Mouse (Mus musculus): Measurements from ENCODE around the gene Nat8. TPM values are rescaled to one million over a fixed set of nuclear protein-coding genes. Genes with fewer than 3 reads are reported as not detected.
"Not testable (repeated sequence)": the region's sequence is repeated elsewhere in the genome, so short reads cannot be mapped to it uniquely, and the experiment has no call there.

The Nat8 gene
- total RNA-seq, 2 experiments from 2014 or later: 4.4 to 4.6 TPM

GRCm38 (mm10) chr6:85836827-85837226 lies 4.9 kb upstream of the Nat8 start:
- DNase-seq (ENCODE audit: low spot score in 2 of 2): peak; percentile 40 to 73

- DNase-seq (ENCODE audit: low spot score in 2 of 2): not testable (repeated sequence)
These were observed 4.2 kb upstream of the Nat8 start for GRCm38 (mm10) chr6:85836098-85836497.

- DNase-seq (ENCODE audit: low spot score in 2 of 2): not testable (repeated sequence)
These were observed 3.2 kb upstream of the Nat8 start for GRCm38 (mm10) chr6:85835104-85835503.

DNA sequence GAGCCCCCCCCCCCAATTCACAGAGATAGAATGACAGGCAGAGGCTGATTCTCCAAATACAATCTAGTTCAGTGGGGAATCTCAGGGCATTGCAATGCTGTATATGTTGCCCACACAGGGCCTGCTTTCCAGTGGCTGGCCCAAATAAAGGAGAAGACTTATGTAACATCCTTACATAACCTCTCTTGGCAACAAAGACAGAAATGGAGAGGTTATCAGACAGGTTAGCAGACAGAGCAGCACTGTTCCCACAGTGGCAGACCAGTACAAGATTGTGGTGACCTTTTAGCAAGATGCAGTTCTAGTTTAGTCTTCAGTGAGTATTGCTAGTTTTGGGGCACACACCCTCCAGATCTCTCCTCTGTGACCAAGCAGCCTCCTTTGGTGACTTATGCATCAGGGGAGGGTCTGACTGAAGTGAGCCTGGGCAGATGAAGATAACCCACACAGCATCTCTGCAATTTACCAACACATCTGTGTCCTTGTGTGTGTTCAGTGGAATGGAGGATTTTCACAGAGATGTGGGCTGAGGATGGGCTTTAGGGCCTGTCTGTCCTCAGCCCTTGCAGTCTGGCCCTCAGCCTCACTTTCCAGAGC lies 2.7 kb upstream of the Nat8 start:
- peak in 1 of 2 experiments; percentile 7 for DNase-seq (ENCODE audit: low spot score in 2 of 2)

DNA sequence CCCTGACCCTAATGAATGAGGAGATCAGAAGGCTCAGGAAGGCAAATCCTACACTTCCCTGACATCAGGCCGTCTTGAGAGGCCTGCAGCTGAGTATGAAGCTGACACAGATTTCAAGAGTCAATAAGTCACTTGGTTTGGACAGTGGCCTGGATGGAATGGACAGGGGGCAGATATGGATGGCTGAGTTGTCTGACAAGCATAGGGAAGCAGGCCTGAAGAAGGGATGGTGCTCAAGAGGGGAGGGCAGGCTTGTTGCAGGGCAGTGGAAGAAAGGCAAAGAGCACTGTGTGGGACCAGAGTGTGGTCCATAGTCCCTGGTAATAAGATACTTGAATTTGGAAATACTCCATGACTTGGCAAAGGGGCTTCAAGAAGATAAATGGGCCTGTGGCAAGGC lies 2.4 kb downstream of the Nat8 start:
- DNase-seq (ENCODE audit: low spot score in 2 of 2): no peak

- DNase-seq (ENCODE audit: low spot score in 2 of 2): no peak
These were observed 6.0 kb downstream of the Nat8 start for GRCm38 (mm10) chr6:85825886-85826285.

DNA sequence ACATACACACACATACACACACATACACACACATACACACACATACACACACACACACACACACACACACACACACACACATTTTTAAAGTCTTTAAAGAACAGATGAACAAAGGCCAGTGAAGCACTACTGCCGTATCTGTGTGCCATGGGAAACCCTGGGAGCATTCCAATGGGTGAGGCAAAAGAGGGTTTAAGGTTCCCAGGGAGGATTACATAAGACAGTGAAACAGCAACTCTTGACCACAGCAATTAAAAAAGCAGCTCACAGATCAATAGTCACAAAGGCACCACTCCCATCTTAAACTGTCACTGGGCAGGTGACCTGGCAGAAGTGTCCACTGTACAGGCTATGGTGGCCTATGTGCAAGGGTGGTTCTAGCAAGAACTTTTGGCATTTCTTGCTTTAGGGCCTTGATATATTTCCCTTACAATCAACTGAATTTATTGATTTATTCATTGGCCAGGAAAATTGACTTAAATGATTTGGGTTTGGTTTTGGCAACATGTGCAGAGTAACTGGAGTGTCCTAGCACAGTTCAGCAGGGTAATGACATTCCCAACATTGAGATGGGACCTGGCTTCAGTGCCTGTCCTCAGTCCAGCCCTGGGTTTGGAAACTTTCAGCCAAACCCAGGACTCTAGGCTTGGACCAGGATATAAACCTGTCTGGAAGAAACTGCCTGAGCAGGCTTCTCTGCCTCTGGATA lies 8.3 kb downstream of the Nat8 start:
- DNase-seq (ENCODE audit: low spot score in 2 of 2): no peak

DNA sequence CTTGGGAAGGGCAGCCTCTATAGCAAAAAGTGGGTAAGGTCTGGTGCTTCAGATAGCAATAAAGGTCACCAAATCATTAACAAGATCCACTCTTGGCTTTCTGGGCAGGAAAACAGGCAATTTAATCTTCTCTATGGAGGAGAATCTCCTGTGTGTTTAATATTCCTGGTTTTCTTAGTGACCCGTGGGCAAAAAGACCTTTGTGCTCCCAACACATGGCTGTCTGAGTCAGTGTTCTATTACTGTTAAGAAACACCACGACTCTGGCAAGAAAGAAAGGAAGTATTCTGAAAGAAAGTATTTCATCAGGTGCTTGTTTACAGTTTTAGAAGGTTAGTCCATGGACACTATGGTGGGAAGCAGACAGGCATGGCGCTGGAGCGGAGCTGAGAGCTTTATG lies 9.6 kb downstream of the Nat8 start:
- no peak for DNase-seq (ENCODE audit: low spot score in 2 of 2)

DNA sequence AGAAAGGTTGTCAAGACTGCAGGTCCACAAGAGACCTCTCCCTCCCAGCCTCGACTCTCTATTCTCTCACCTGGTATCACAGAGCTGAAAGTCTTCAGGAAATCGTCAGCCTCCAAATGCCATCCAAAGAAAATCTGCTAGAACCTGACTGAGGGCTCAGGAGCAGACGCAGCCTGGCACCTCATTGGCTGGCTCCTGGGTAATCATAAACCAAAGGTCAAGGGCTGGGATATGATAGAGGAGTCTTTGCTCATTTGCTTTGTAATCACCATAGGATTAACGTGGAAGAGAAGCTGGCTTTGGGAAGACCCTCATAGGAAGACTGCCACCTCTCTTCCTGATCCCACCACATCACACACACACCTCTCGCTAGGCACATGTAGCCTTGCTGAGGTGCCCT lies 11.0 kb downstream of the Nat8 start, which contains the start of the genes Nat8f6 and Nat8f5:
Gene Nat8f6 (minus strand): TSS at position 118 of the 400 bp plus-strand sequence.
Gene Nat8f5 (minus strand): TSS at position 136 of the 400 bp plus-strand sequence.
- DNase-seq (ENCODE audit: low spot score in 2 of 2): no peak

DNA sequence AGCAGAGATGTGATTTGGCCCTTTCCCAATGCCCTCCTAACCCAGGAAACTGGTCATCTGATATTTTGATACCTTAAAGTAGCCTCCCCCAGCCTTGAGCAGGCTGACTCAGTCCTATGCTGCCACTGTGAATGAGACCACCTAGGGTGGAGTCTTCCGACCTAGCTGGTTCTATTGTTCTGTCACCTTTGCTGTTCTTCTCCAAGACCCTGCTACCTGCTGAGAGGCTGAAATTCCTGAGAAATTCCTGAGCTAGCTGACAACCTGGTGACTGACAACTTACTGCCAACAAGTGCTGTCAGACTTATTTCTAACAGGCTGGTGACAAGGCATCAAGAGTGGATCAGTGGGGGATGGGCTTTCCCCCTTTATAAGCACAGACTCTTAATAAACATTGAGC lies 13.5 kb downstream of the Nat8 start:
- DNase-seq (ENCODE audit: low spot score in 2 of 2): no peak

DNA sequence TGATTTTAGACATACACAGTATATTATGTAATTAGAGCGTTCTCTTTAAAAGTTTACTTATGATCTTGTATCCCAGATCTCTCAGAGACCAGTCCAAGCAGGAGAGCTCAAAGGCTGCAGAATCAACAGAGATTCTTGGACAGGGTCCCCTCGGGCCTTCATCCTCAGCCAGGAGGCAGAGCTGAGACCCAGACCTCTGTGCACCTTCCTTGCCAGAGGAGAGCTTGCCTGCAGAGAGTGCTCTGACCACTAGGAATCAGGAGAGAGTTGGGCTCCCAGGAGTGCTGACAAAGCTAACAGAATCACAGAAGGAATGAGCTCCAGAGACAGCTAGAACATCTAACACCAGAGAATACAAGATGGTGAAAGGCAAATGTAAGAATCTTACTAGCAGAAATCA lies 18.5 kb downstream of the Nat8 start:
- DNase-seq (ENCODE audit: low spot score in 2 of 2): no peak

GRCm38 (mm10) chr6:85810942-85811537 lies 20.8 kb downstream of the Nat8 start:
- DNase-seq (ENCODE audit: low spot score in 2 of 2): not testable (repeated sequence)

- DNase-seq (ENCODE audit: low spot score in 2 of 2): not testable (repeated sequence)
These were observed 21.4 kb downstream of the Nat8 start for GRCm38 (mm10) chr6:85810514-85810913.

DNA sequence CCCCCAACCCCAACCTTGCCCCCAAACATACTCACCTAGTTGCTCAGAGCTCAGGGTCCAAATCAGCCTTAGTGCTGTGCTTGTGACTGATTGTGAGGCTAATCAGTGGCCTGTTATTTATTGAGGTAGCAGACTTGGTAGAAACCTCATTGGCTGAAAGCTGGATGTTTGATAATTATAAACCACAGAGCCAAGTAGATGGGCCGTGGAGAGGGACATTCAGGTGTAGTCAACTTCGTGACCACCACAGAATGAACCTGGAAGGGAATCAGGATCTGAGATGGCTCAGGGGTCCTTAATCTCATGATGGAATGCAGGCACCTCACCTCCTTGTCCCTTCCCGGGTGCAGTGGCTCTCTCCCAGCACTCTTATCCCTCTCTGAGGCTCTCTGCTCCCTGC lies 22.1 kb downstream of the Nat8 start:
- not testable (repeated sequence) for DNase-seq (ENCODE audit: low spot score in 2 of 2)

- DNase-seq (ENCODE audit: low spot score in 2 of 2): not testable (repeated sequence)
These were observed 28.7 kb downstream of the Nat8 start for GRCm38 (mm10) chr6:85803180-85803579.

Small RNA genes within 50 kb of the gene (microRNA-seq; reads per million reads assigned to microRNA genes)
- gene Mir6375: 0 reads per million in 2 experiments

Other genes with a start within 250 kb of the Nat8 start
- 1 to 10 TPM; 6.7 to 7.0 TPM for gene Alms1, start 244.6 kb downstream of the Nat8 start, total RNA-seq (2021)
- gene Nat8f7, start 118.9 kb downstream of the Nat8 start, total RNA-seq (2021): 1 to 10 TPM; 3.4 to 4.0 TPM
- gene Nat8f3, start 66.3 kb downstream of the Nat8 start, total RNA-seq (2021): 1 to 10 TPM; 2.1 to 3.4 TPM
- 1 to 10 TPM; 1.1 to 1.3 TPM for gene Nat8f6, start 11.1 kb downstream of the Nat8 start, total RNA-seq (2021)
- 1 to 10 TPM; 6.7 to 7.3 TPM for gene Nat8f5, start 11.1 kb downstream of the Nat8 start, total RNA-seq (2021)
- gene Nat8f2, start 37.1 kb upstream of the Nat8 start, total RNA-seq (2021): 1 to 10 TPM; 2.4 to 4.2 TPM
- 1 to 10 TPM; 7.6 to 8.5 TPM for gene Nat8f4, start 72.8 kb upstream of the Nat8 start, total RNA-seq (2021)
- 10 to 100 TPM; 81.6 to 98.0 TPM for gene Tprkb, start 79.8 kb upstream of the Nat8 start, total RNA-seq (2021)
- 10 to 100 TPM; 24.8 to 28.5 TPM for gene Nat8f1, start 83.6 kb upstream of the Nat8 start, total RNA-seq (2021)
- gene Dusp11, start 129.6 kb upstream of the Nat8 start, total RNA-seq (2021): 10 to 100 TPM; 71.2 to 76.1 TPM
- gene Figla, start 184.1 kb upstream of the Nat8 start, total RNA-seq (2021): not detected
- gene Add2, start 196.6 kb upstream of the Nat8 start, total RNA-seq (2021): 100 to 1,000 TPM; 267 to 269 TPM

Data from layer of hippocampus, adult 18-20 months (tissue).